In the genomic region with DNA sequence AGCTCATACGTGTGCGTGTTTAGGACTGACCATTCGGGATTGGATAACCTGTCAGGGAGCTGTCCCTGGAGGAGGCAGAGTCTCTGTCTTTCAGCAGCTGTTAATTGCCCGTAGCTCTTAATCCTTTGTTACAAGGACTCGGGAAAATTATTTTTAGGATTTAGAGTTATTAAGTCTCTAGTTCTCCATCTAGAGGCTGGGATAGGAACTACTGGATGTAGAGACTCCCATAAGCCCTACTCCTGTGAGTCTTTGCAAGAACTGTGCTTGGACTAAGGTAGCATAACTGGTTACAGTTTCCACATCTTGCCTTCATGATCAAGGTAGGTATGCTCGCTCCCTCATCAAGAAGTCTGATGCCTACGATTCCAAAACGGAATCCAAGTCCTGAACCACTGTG, we compare ENCODE assay signal across 11 mouse cellular contexts.
DNase-seq lines count a peak whose midpoint lies in the region; ATAC-seq and TF ChIP-seq lines count a peak whose summit lies in the region.
"Had no signal": no experiment of that assay in that cellular context is flagged by ENCODE, and none has a peak within 500 bp of the region (broad histone marks: within the 10 kb centered on the region; RNA-seq: fewer than 3 reads in every experiment).

No protein-coding gene starts in this region.

- DNase-seq in hindbrain, embryonic 11.5 days (ENCODE audit: low spot score): peak; percentile 17
- DNase-seq in liver, postnatal 0 days: no peak
- DNase-seq in liver, embryonic 11.5 days (ENCODE audit: low spot score): no peak
- DNase-seq in R1 (ENCODE audit: low read depth, low spot score): peak; percentile 14
- DNase-seq in lung, postnatal 36 days: peak; percentile 53
- DNase-seq: gastrocnemius, postnatal 25 days; left cerebral cortex, postnatal 4 days had no signal

- TF ChIP-seq CTCF in liver, postnatal 0 days (IDR thresholded peaks at IDR 0.05; ENCODE audit: low read depth): peak; percentile 27

- H3K36me3 ChIP-seq in hindbrain, embryonic 11.5 days (ENCODE audit: control insufficient read depth, insufficient read depth, low read length): no peaks in the 10 kb centered on the region
- no peaks in the 10 kb centered on the region for H3K36me3 ChIP-seq in hindbrain, embryonic 12.5 days
- H3K36me3 ChIP-seq in liver, postnatal 0 days (replicated peaks; ENCODE audit: insufficient read depth, low read length): no peaks in the 10 kb centered on the region
- H3K36me3 ChIP-seq in liver, embryonic 11.5 days (ENCODE audit: control insufficient read depth, insufficient read depth, low read length): no peaks in the 10 kb centered on the region
- H3K36me3 ChIP-seq: embryonic facial prominence, embryonic 15.5 days had no signal

- no peak overlapping the region for H3K4me3 ChIP-seq in hindbrain, embryonic 11.5 days (ENCODE audit: low read depth, low read length)
- H3K4me3 ChIP-seq in hindbrain, embryonic 12.5 days: no peak overlapping the region
- no peak overlapping the region for H3K4me3 ChIP-seq in liver, postnatal 0 days (ENCODE audit: low read depth, low read length)
- no peak overlapping the region for H3K4me3 ChIP-seq in liver, embryonic 11.5 days (ENCODE audit: low read depth, low read length)
- H3K4me3 ChIP-seq: embryonic facial prominence, embryonic 15.5 days; megakaryocyte, embryonic 14.5 days had no signal

- no peak overlapping the region for H3K9ac ChIP-seq in hindbrain, embryonic 11.5 days (ENCODE audit: low read depth, low read length)
- H3K9ac ChIP-seq in hindbrain, embryonic 12.5 days: no peak overlapping the region
- no peak overlapping the region for H3K9ac ChIP-seq in liver, postnatal 0 days (replicated peaks)
- H3K9ac ChIP-seq in liver, embryonic 11.5 days (ENCODE audit: low read depth, low read length): no peak overlapping the region
- H3K9ac ChIP-seq: embryonic facial prominence, embryonic 15.5 days had no signal

- no peak overlapping the region for H3K4me2 ChIP-seq in hindbrain, embryonic 11.5 days (replicated peaks; ENCODE audit: low read depth, low read length)
- H3K4me2 ChIP-seq in hindbrain, embryonic 12.5 days (replicated peaks): no peak overlapping the region
- H3K4me2 ChIP-seq in liver, postnatal 0 days (ENCODE audit: low read depth, low read length): no peak overlapping the region
- H3K4me2 ChIP-seq in liver, embryonic 11.5 days: no peak overlapping the region
- H3K4me2 ChIP-seq: embryonic facial prominence, embryonic 15.5 days had no signal

- TF ChIP-seq EP300 in liver, postnatal 0 days (IDR thresholded peaks at IDR 0.05; ENCODE audit: low read depth): no peak

- 79% methylated on average over 8 of the region's 8 CpGs for WGBS in hindbrain, embryonic 11.5 days
- 80% methylated on average over 8 of the region's 8 CpGs for WGBS in hindbrain, embryonic 12.5 days
- 73% methylated on average over 8 of the region's 8 CpGs for WGBS in liver, postnatal 0 days (ENCODE audit: insufficient replicate concordance)
- 77% methylated on average over 8 of the region's 8 CpGs for WGBS in liver, embryonic 11.5 days

- no peak overlapping the region for H3K27ac ChIP-seq in hindbrain, embryonic 11.5 days (ENCODE audit: low read depth, low read length)
- H3K27ac ChIP-seq in hindbrain, embryonic 12.5 days: no peak overlapping the region
- H3K27ac ChIP-seq in liver, postnatal 0 days (ENCODE audit: low read depth): no peak overlapping the region
- no peak overlapping the region for H3K27ac ChIP-seq in liver, embryonic 11.5 days (ENCODE audit: low read depth, low read length)
- H3K27ac ChIP-seq: embryonic facial prominence, embryonic 15.5 days had no signal

- no peaks in the 10 kb centered on the region for H3K27me3 ChIP-seq in hindbrain, embryonic 11.5 days (ENCODE audit: control insufficient read depth, insufficient read depth, low read length)
- no peaks in the 10 kb centered on the region for H3K27me3 ChIP-seq in hindbrain, embryonic 12.5 days
- no peaks in the 10 kb centered on the region for H3K27me3 ChIP-seq in liver, postnatal 0 days (ENCODE audit: insufficient read depth, low read length)
- H3K27me3 ChIP-seq in liver, embryonic 11.5 days (replicated peaks; ENCODE audit: control insufficient read depth, insufficient read depth, low read length): no peaks in the 10 kb centered on the region
- H3K27me3 ChIP-seq: embryonic facial prominence, embryonic 15.5 days had no signal

- no peak for ATAC-seq in hindbrain, embryonic 11.5 days (ENCODE audit: low FRiP score)
- ATAC-seq in hindbrain, embryonic 12.5 days (ENCODE audit: low FRiP score): no peak
- no peak for ATAC-seq in liver, postnatal 0 days
- ATAC-seq in liver, embryonic 11.5 days (replicated peaks; ENCODE audit: low FRiP score): no peak
- ATAC-seq in megakaryocyte progenitor cell, adult 5-6 weeks (replicated peaks; ENCODE audit: poor library complexity): no peak

- 0 out of 2 replicates have a peak, but pooled peaks cover 3% of the 10 kb centered on the region for H3K4me1 ChIP-seq in hindbrain, embryonic 11.5 days (replicated peaks; ENCODE audit: control insufficient read depth, insufficient read depth, low read length)
- peaks cover 16% of the 10 kb centered on the region for H3K4me1 ChIP-seq in hindbrain, embryonic 12.5 days
- no peaks in the 10 kb centered on the region; the same call in 1 of the 2 replicates for H3K4me1 ChIP-seq in liver, postnatal 0 days (ENCODE audit: insufficient read depth)
- no peaks in the 10 kb centered on the region for H3K4me1 ChIP-seq in liver, embryonic 11.5 days (replicated peaks; ENCODE audit: control insufficient read depth, insufficient read depth, low read length)

- no peaks in the 10 kb centered on the region for H3K9me3 ChIP-seq in hindbrain, embryonic 11.5 days (ENCODE audit: control insufficient read depth, low read length)
- H3K9me3 ChIP-seq in hindbrain, embryonic 12.5 days (replicated peaks): no peaks in the 10 kb centered on the region
- H3K9me3 ChIP-seq in liver, postnatal 0 days (ENCODE audit: low read length): no peaks in the 10 kb centered on the region
- H3K9me3 ChIP-seq in liver, embryonic 11.5 days (ENCODE audit: control insufficient read depth, low read length): no peaks in the 10 kb centered on the region
- H3K9me3 ChIP-seq: embryonic facial prominence, embryonic 15.5 days; megakaryocyte, embryonic 14.5 days had no signal

Comparison
In these comparisons a context has a peak if more than half of its experiments do, and no peak if none do; other contexts are left out.
1. DNase-seq: peak in hindbrain, embryonic 11.5 days (single experiment), R1 (single experiment) and lung, postnatal 36 days (single experiment); none in liver, postnatal 0 days (single experiment) and liver, embryonic 11.5 days (single experiment).